Mouse (Mus musculus) spleen, adult 2 months (tissue): Measurements from ENCODE around the gene Hdac9.

Experiments
- CTCF ChIP-seq: fragments of 200-500 bp; IDR thresholded peaks from 2 replicates; pipeline ENCODE4 v1.5.1; 2011; ENCODE audit warnings: mild to moderate bottlenecking, inconsistent platforms; ENCODE audit not compliant: insufficient read depth, insufficient read length, insufficient replicate concordance; ENCODE audit errors: extremely low read depth
- POLR2A ChIP-seq: fragments of 200-500 bp; IDR thresholded peaks from 2 replicates; pipeline ENCODE4 v1.6.1; 2011; ENCODE audit warnings: low read depth, low read length, inconsistent platforms

GRCm38 (mm10) chr12:34697981-34698380 lies 218.9 kb downstream of the Hdac9 start:
- TF ChIP-seq POLR2A (no peak), CTCF (no peak)
